Comparison of ENCODE assay signal across 10 mouse cellular contexts in the genomic region with DNA sequence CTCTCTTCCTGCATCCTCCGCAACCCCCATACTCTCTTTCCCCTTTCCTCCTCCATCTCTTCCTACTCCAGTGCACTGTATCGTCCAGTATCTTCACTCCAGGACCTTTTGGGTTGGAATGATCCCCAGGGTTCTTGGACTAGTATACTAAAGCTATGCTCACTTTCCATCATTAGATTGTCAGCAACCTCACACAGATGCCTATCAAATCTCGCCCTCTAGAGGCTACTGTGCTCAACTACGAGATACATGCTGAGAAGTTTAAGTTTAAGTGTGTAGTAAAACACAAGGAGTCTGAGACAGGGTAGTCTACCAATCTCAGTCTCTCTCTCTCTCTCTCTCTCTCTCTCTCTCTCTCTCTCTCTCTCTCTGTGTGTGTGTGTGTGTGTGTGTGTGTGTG.
DNase-seq lines count a peak whose midpoint lies in the region; ATAC-seq and TF ChIP-seq lines count a peak whose summit lies in the region.
"Had no signal": no experiment of that assay in that cellular context is flagged by ENCODE, and none has a peak within 500 bp of the region (broad histone marks: within the 10 kb centered on the region; RNA-seq: fewer than 3 reads in every experiment).

No protein-coding gene starts in this region.

- H3K9ac ChIP-seq in hindbrain, postnatal 0 days (replicated peaks; ENCODE audit: low read length), result no peak overlapping the region
- H3K9ac ChIP-seq in midbrain, embryonic 14.5 days (replicated peaks; ENCODE audit: low read length), result no peak overlapping the region
- no peak overlapping the region for H3K9ac ChIP-seq in midbrain, embryonic 13.5 days (replicated peaks)
- H3K9ac ChIP-seq in stomach, postnatal 0 days (ENCODE audit: low read length), result no peak overlapping the region
- H3K9ac ChIP-seq: hindbrain, embryonic 14.5 days had no signal

- no peak overlapping the region for H3K27ac ChIP-seq in hindbrain, postnatal 0 days
- H3K27ac ChIP-seq in hindbrain, embryonic 10.5 days, result no peak overlapping the region
- no peak overlapping the region for H3K27ac ChIP-seq in midbrain, embryonic 14.5 days (replicated peaks; ENCODE audit: low read depth, low read length)
- no peak overlapping the region for H3K27ac ChIP-seq in midbrain, embryonic 13.5 days
- H3K27ac ChIP-seq in stomach, postnatal 0 days (replicated peaks), result no peak overlapping the region
- H3K27ac ChIP-seq: hindbrain, embryonic 14.5 days had no signal

- no peaks in the 10 kb centered on the region for H3K36me3 ChIP-seq in hindbrain, postnatal 0 days (ENCODE audit: insufficient read depth, low read length)
- H3K36me3 ChIP-seq in hindbrain, embryonic 10.5 days, result no peaks in the 10 kb centered on the region
- no peaks in the 10 kb centered on the region for H3K36me3 ChIP-seq in midbrain, embryonic 14.5 days (ENCODE audit: control insufficient read depth, insufficient read depth, low read length)
- no peaks in the 10 kb centered on the region for H3K36me3 ChIP-seq in midbrain, embryonic 13.5 days
- H3K36me3 ChIP-seq in stomach, postnatal 0 days (ENCODE audit: control insufficient read depth, insufficient read depth, low read length), result no peaks in the 10 kb centered on the region

- H3K4me2 ChIP-seq in hindbrain, postnatal 0 days (ENCODE audit: low read depth, low read length), result no peak overlapping the region
- no peak overlapping the region for H3K4me2 ChIP-seq in midbrain, embryonic 14.5 days (ENCODE audit: low read length)
- H3K4me2 ChIP-seq in midbrain, embryonic 13.5 days (replicated peaks), result no peak overlapping the region
- no peak overlapping the region for H3K4me2 ChIP-seq in stomach, postnatal 0 days (replicated peaks; ENCODE audit: low read depth)
- H3K4me2 ChIP-seq: hindbrain, embryonic 14.5 days had no signal

- no peaks in the 10 kb centered on the region for H3K27me3 ChIP-seq in hindbrain, postnatal 0 days (ENCODE audit: insufficient read depth, low read length)
- H3K27me3 ChIP-seq in hindbrain, embryonic 10.5 days (ENCODE audit: insufficient read depth, poor library complexity, severe bottlenecking), result no peaks in the 10 kb centered on the region
- H3K27me3 ChIP-seq in midbrain, embryonic 14.5 days (ENCODE audit: control insufficient read depth, insufficient read depth, low read length), result no peaks in the 10 kb centered on the region
- no peaks in the 10 kb centered on the region for H3K27me3 ChIP-seq in midbrain, embryonic 13.5 days
- H3K27me3 ChIP-seq in stomach, postnatal 0 days (ENCODE audit: control insufficient read depth, insufficient read depth, low read length), result no peaks in the 10 kb centered on the region

- H3K4me1 ChIP-seq in hindbrain, postnatal 0 days (ENCODE audit: insufficient read depth, low read length), result no peaks in the 10 kb centered on the region
- no peaks in the 10 kb centered on the region for H3K4me1 ChIP-seq in hindbrain, embryonic 10.5 days (replicated peaks)
- H3K4me1 ChIP-seq in midbrain, embryonic 14.5 days (ENCODE audit: control insufficient read depth, insufficient read depth, low read length), result no peaks in the 10 kb centered on the region
- no peaks in the 10 kb centered on the region for H3K4me1 ChIP-seq in midbrain, embryonic 13.5 days (replicated peaks)
- H3K4me1 ChIP-seq in stomach, postnatal 0 days (replicated peaks; ENCODE audit: control insufficient read depth, insufficient read depth), result no peaks in the 10 kb centered on the region

- peak; percentile 54 for TF ChIP-seq CTCF in hindbrain, postnatal 0 days (IDR thresholded peaks at IDR 0.05; ENCODE audit: low read depth)
- TF ChIP-seq CTCF in stomach, postnatal 0 days (IDR thresholded peaks at IDR 0.05; ENCODE audit: low read depth), result peak; percentile 68

- WGBS in hindbrain, postnatal 0 days, result 49% methylated on average over 4 of the region's 4 CpGs
- WGBS in hindbrain, embryonic 10.5 days, result 44% methylated on average over 4 of the region's 4 CpGs
- WGBS in midbrain, embryonic 14.5 days, result 43% methylated on average over 4 of the region's 4 CpGs
- 39% methylated on average over 4 of the region's 4 CpGs for WGBS in midbrain, embryonic 13.5 days
- 43% methylated on average over 4 of the region's 4 CpGs for WGBS in stomach, postnatal 0 days

- DNase-seq in hindbrain, postnatal 0 days (ENCODE audit: low spot score), result peak; percentile 24
- DNase-seq in hindbrain, embryonic 10.5 days (ENCODE audit: low spot score), result no peak
- peak; percentile 61 for DNase-seq in midbrain, embryonic 14.5 days
- peak; percentile 57 for DNase-seq in embryo, embryonic 10.5 days (ENCODE audit: low spot score)
- no peak for DNase-seq in stomach, postnatal 0 days (ENCODE audit: low spot score)
- no peak for DNase-seq in testis, postnatal 10 days (ENCODE audit: low spot score)
- DNase-seq in urinary bladder, postnatal 4 days (ENCODE audit: low spot score in 2 of 2), result no peak
- DNase-seq: gastrocnemius, postnatal 36 days had no signal

- TF ChIP-seq EP300 in stomach, postnatal 0 days (optimal IDR thresholded peaks at IDR 0.05), result no peak

- no peak for ATAC-seq in hindbrain, postnatal 0 days
- ATAC-seq in midbrain, embryonic 14.5 days (ENCODE audit: low FRiP score, low TSS enrichment), result no peak
- ATAC-seq in midbrain, embryonic 13.5 days, result no peak
- ATAC-seq in stomach, postnatal 0 days (ENCODE audit: low FRiP score, low TSS enrichment), result no peak

- H3K9me3 ChIP-seq in hindbrain, postnatal 0 days (ENCODE audit: low read length), result no peaks in the 10 kb centered on the region
- no peaks in the 10 kb centered on the region for H3K9me3 ChIP-seq in hindbrain, embryonic 10.5 days
- no peaks in the 10 kb centered on the region for H3K9me3 ChIP-seq in midbrain, embryonic 14.5 days (ENCODE audit: control insufficient read depth, low read length)
- no peaks in the 10 kb centered on the region for H3K9me3 ChIP-seq in midbrain, embryonic 13.5 days
- no peaks in the 10 kb centered on the region for H3K9me3 ChIP-seq in stomach, postnatal 0 days (ENCODE audit: control insufficient read depth, low read length)

- no peak overlapping the region for H3K4me3 ChIP-seq in hindbrain, postnatal 0 days (ENCODE audit: low read length)
- no peak overlapping the region for H3K4me3 ChIP-seq in hindbrain, embryonic 10.5 days
- no peak overlapping the region for H3K4me3 ChIP-seq in midbrain, embryonic 14.5 days (replicated peaks; ENCODE audit: low read depth, low read length)
- H3K4me3 ChIP-seq in midbrain, embryonic 13.5 days (replicated peaks), result no peak overlapping the region
- H3K4me3 ChIP-seq in stomach, postnatal 0 days (ENCODE audit: low read depth, low read length), result no peak overlapping the region

Comparison
In these comparisons a context has a peak if more than half of its experiments do, and no peak if none do; other contexts are left out.
1. DNase-seq: peak in hindbrain, postnatal 0 days (single experiment), midbrain, embryonic 14.5 days (single experiment) and embryo, embryonic 10.5 days (single experiment); none in hindbrain, embryonic 10.5 days (single experiment), stomach, postnatal 0 days (single experiment), testis, postnatal 10 days (single experiment) and urinary bladder, postnatal 4 days (0 of 2).